Mouse (Mus musculus): ENCODE measurements at regions not wholly inside any gene's neighbourhood (a gene's known extent, or its start where the extent isn't known, plus 50 kb on each side); places are given as distances from the start of the nearest gene placed in this dataset.
A peak's percentile ranks its signal among the peaks of the same experiment; 100 is the strongest.

DNA sequence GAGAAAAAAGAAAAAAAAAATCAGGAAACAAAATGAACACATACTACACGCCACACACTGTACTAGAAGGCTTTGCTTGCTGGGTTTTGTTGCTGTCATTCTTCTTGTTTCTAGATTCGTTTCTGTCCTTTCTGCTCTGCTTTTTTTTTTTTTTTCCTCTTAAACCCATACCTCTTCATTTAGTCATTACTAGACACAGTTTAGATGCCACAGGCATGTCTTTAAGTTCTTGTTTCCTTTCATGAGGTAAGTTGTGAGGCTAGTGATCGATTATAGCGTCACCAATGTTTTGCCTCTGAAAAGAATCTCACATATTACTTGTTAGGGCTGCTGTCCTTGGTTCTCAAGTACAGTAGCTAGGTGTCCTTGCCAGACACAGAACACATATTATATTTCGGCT, 168.3 kb upstream of the Atp2b1 start:
- Histone ChIP-seq H3K4me3 (ENCODE audit: insufficient read depth, low read length) (no peak overlapping the region), H3K27ac (ENCODE audit: insufficient read depth, low read length) (no peak overlapping the region), H3K4me1 (ENCODE audit: control insufficient read depth, insufficient read depth, low read length) (peaks cover 18% of the 10 kb centered on the region; the same call in 1 of the 2 replicates)
- TF ChIP-seq POLR2A (IDR thresholded peaks at IDR 0.05; ENCODE audit: low read depth, low read length) = no peak
- no peak for TF ChIP-seq CTCF (IDR thresholded peaks at IDR 0.05; ENCODE audit: borderline replicate concordance, insufficient read depth, low read length)

DNA sequence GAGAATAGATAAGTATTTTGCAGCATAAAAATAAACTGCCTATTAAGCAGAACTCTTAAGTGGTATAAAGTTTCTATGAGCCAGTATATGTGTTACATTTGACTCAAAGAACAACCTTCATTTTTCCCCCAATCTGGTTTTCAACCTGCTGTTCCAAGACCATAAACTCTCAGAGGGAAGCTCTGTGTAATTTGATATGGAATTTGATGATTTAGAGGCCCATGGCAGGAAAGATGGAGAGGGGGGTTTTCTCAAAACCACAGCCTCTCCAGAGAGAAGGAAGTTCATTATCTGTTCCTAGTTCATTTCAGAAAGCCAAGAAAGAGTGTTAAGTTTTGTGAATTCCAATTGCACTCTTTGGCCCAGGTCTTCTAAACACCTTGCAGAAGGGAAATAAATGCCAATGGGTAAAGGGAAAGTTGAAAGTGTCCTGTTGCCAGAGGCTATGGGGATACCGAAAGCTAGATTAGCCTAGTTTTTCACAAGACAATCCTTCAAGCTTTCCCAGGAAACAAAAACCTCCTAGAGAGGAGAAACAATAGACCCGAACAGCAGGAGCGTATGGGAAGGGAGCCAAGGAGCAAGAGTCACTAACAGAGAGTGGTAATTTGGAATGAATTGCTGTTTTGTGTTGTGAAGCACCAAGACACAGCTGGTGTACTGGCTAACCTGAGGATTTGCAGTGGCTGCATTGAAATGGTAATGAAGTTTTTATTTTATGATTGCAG, 165.2 kb upstream of the Atp2b1 start:
- no peak for TF ChIP-seq POLR2A (IDR thresholded peaks at IDR 0.05; ENCODE audit: low read depth, low read length)
- TF ChIP-seq CTCF (IDR thresholded peaks at IDR 0.05; ENCODE audit: borderline replicate concordance, insufficient read depth, low read length) = no peak
- H3K4me3 ChIP-seq (ENCODE audit: insufficient read depth, low read length) = no peak overlapping the region
- peak overlapping the region; percentile 15; the same call in 1 of the 2 replicates for H3K27ac ChIP-seq (ENCODE audit: insufficient read depth, low read length)
- H3K4me1 ChIP-seq (ENCODE audit: control insufficient read depth, insufficient read depth, low read length) = peaks cover 15% of the 10 kb centered on the region; the same call in 1 of the 2 replicates

DNA sequence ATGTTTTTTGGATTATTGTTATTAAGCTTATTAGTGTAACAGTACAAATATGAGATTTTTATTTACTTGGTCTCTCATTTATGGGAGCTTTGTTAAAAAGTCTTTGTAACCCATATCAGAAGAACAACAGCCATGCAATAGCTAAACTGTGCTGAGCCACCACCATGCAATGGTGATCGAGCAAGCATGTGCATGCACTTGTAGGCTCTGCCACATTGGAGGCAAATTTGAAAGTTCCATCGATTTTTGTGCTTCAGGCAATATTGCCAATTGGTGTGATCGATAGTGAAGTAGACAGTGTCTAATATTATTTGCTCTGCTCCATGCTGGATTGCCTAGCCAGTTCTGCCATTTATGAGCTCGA, 164.6 kb upstream of the Atp2b1 start:
- TF ChIP-seq POLR2A (IDR thresholded peaks at IDR 0.05; ENCODE audit: low read depth, low read length) (no peak), CTCF (IDR thresholded peaks at IDR 0.05; ENCODE audit: borderline replicate concordance, insufficient read depth, low read length) (no peak)
- no peak overlapping the region for H3K4me3 ChIP-seq (ENCODE audit: insufficient read depth, low read length)
- H3K27ac ChIP-seq (ENCODE audit: insufficient read depth, low read length) = peak overlapping the region; percentile 15; the same call in 1 of the 2 replicates
- 0 out of 2 replicates have a peak, but pooled peaks cover 12% of the 10 kb centered on the region for H3K4me1 ChIP-seq (ENCODE audit: control insufficient read depth, insufficient read depth, low read length)

DNA sequence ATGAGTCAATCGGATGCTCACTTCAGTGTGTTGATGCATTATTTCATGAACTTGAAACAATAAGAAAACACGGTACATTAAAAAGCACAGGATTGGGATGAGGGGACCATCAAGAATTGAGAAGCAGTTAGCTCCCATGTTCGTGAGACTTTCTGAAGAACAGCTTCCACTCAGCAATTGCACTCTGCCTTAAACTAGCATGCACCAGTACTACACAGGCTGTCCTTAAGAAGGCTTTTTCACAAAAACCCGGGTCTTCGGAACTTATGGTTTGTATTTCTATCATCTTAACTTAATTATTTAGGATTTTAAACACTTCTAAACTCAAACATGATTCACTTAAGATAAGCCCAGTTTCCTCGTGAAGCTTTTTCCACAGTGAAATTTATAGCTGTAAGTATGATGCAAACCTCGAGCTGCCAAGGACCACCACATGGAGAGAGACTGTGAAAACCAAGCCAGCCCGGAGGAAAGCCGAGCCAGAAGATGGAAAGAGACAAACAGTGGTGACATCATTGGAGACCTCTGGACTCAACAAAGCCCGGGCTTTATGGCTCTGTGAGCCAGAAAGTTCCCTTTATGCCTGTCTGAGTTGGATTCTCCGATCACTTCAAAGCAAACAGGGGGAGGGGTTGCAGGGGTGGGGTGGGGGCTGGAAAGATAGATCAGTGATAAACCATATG, 162.7 kb upstream of the Atp2b1 start:
- no peak overlapping the region for H3K4me3 ChIP-seq (ENCODE audit: insufficient read depth, low read length)
- 0 out of 2 replicates have a peak, but pooled peaks cover 5% of the 10 kb centered on the region for H3K4me1 ChIP-seq (ENCODE audit: control insufficient read depth, insufficient read depth, low read length)
- TF ChIP-seq CTCF (IDR thresholded peaks at IDR 0.05; ENCODE audit: borderline replicate concordance, insufficient read depth, low read length) (no peak), POLR2A (IDR thresholded peaks at IDR 0.05; ENCODE audit: low read depth, low read length) (no peak)
- no peak overlapping the region for H3K27ac ChIP-seq (ENCODE audit: insufficient read depth, low read length)

DNA sequence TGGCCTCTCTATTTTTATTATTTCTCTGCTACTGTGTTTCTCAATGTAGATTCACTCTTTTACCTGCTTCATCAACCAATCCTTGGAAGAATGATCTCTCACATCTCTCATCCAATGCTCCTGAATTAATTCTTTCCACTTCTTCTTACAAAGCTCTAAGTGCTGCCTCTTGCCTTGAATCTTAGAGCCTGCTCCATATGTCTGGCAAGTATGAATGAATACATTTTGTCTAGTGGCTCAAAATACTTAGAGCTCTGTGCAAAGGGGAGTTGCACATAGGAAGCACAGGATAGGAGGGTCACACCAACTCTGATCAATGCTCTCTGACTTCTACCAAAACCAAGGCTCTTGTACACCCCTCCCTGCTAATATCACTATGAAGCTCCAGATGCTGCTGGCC, 153.1 kb upstream of the Atp2b1 start:
- Histone ChIP-seq H3K27ac (ENCODE audit: insufficient read depth, low read length) (no peak overlapping the region), H3K4me3 (ENCODE audit: insufficient read depth, low read length) (no peak overlapping the region), H3K4me1 (ENCODE audit: control insufficient read depth, insufficient read depth, low read length) (no peaks in the 10 kb centered on the region)
- TF ChIP-seq CTCF (IDR thresholded peaks at IDR 0.05; ENCODE audit: borderline replicate concordance, insufficient read depth, low read length) (no peak), POLR2A (IDR thresholded peaks at IDR 0.05; ENCODE audit: low read depth, low read length) (no peak)

DNA sequence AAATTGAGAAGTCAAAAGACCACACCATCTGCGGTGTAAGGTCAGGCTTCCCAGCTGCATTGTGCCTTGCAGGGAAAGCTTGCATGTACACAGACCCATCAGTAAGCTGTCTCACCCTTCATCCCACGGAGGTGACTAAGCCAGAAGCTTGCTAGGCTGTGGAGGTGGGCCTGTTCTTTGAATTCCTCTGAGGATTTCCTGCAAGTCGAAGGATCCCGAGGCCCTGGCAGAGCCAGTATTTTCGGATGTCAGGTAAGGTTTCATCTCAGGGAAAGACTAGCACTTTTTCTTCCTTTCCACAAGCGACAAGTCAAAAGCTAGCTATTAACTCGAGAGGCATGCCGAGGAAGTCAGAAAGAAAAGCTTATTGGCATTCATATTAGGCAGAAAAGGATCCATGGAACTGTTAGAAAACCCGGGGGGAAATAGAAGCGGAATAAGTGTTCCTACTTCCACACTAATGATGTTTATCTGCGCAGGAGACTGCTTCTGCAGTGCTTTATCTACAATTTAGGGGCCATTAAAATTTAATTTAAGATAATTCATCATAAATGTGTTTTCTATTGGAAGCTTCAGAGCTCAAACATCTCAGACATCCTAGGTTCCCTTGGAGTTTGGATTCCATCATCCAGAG, 148.3 kb upstream of the Atp2b1 start:
- Histone ChIP-seq H3K27ac (ENCODE audit: insufficient read depth, low read length) (no peak overlapping the region), H3K4me1 (ENCODE audit: control insufficient read depth, insufficient read depth, low read length) (no peaks in the 10 kb centered on the region), H3K4me3 (ENCODE audit: insufficient read depth, low read length) (no peak overlapping the region)
- TF ChIP-seq CTCF (IDR thresholded peaks at IDR 0.05; ENCODE audit: borderline replicate concordance, insufficient read depth, low read length) = no peak
- TF ChIP-seq POLR2A (IDR thresholded peaks at IDR 0.05; ENCODE audit: low read depth, low read length) = no peak

DNA sequence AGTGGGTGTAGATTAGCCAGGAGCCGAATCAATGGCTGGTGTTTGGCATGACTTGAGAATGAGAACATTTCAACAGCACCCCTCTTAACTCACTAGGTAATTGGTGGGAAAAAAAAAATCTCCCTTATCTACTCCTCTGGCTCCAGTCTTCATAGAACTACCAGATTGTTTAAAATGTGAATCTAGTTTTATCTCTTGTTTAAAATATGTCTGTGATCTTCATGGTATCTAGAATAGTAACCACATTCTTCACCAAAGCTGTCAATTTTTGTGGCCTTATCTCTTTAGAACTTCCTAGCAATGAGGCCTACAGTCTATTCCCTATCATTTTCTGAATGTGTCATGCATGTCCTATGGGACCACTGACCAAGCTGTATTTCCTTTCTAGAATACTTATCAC, 134.4 kb upstream of the Atp2b1 start:
- Histone ChIP-seq H3K27ac (ENCODE audit: insufficient read depth, low read length) (no peak overlapping the region), H3K4me3 (ENCODE audit: insufficient read depth, low read length) (no peak overlapping the region), H3K4me1 (ENCODE audit: control insufficient read depth, insufficient read depth, low read length) (no peaks in the 10 kb centered on the region)
- TF ChIP-seq POLR2A (IDR thresholded peaks at IDR 0.05; ENCODE audit: low read depth, low read length) (no peak), CTCF (IDR thresholded peaks at IDR 0.05; ENCODE audit: borderline replicate concordance, insufficient read depth, low read length) (no peak)

DNA sequence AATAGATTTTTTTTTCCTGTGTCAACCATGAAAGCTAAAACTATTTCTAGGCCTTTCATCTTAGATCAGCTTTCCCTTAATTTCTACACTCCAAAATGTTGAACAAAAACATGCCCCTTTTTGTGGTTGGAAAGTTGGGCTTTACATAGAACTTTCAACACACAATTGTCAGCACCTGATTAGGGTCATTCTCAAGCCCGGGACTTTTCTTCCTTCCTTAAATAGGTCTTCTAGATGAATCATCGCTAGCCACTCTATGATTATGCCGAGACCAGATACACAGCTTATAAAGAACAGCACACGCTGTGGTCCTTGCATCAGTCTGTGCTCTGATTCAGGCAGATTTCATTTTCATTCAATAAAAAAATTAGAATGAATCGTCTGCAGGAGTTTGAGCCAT, 133.3 kb upstream of the Atp2b1 start:
- H3K4me1 ChIP-seq (ENCODE audit: control insufficient read depth, insufficient read depth, low read length) = no peaks in the 10 kb centered on the region
- H3K4me3 ChIP-seq (ENCODE audit: insufficient read depth, low read length) = no peak overlapping the region
- H3K27ac ChIP-seq (ENCODE audit: insufficient read depth, low read length) = no peak overlapping the region
- no peak for TF ChIP-seq CTCF (IDR thresholded peaks at IDR 0.05; ENCODE audit: borderline replicate concordance, insufficient read depth, low read length)
- TF ChIP-seq POLR2A (IDR thresholded peaks at IDR 0.05; ENCODE audit: low read depth, low read length) = no peak

DNA sequence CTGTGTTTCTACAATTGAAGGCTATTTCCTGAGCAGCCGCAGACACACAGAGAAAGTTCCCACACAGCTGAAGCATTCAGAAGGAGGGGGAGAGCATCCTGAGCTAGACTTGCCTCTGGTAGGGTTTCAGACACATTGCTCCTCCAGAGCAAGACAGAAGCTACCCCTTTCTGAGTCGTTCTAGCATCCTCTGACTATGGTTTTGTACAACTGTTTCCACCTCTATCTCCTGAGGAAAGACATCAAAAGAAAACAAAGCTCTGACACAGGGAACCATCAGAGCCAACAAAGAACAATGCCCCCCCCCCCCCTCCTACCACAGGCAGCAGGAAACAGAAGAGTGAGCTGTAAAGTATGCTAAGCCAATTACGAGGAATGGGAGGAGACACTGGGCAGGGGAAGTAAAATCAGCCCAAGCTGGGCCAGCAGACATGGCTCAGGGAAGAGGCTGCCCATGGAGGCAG, 132.3 kb upstream of the Atp2b1 start:
- no peak overlapping the region for H3K4me3 ChIP-seq (ENCODE audit: insufficient read depth, low read length)
- H3K4me1 ChIP-seq (ENCODE audit: control insufficient read depth, insufficient read depth, low read length) = no peaks in the 10 kb centered on the region
- TF ChIP-seq POLR2A (IDR thresholded peaks at IDR 0.05; ENCODE audit: low read depth, low read length) (no peak), CTCF (IDR thresholded peaks at IDR 0.05; ENCODE audit: borderline replicate concordance, insufficient read depth, low read length) (no peak)
- H3K27ac ChIP-seq (ENCODE audit: insufficient read depth, low read length) = no peak overlapping the region

DNA sequence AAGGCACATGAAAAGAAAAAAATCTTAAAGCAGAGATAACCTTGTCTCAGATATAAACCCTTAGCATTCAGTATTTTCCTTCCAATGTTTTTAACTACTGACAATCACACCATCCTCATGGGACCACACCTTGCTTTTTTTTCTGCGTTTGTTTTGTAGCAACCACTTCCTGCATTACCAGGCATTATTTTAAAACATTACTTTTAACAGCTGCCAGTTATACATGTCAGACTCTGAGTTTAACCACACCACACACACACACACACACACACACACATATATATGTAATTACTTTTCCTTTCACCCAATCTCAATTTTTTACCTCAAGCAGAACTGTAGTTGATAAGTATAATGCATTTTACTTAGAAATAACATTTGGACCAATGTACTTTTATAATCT, 128.8 kb upstream of the Atp2b1 start:
- Histone ChIP-seq H3K4me3 (ENCODE audit: insufficient read depth, low read length) (no peak overlapping the region), H3K27ac (ENCODE audit: insufficient read depth, low read length) (no peak overlapping the region), H3K4me1 (ENCODE audit: control insufficient read depth, insufficient read depth, low read length) (no peaks in the 10 kb centered on the region)
- TF ChIP-seq POLR2A (IDR thresholded peaks at IDR 0.05; ENCODE audit: low read depth, low read length) (no peak), CTCF (IDR thresholded peaks at IDR 0.05; ENCODE audit: borderline replicate concordance, insufficient read depth, low read length) (no peak)

Measured in embryonic fibroblast, embryonic 13.5 days (primary cell).